Mouse (Mus musculus) neural tube, embryonic 13.5 days (tissue): ENCODE measurements around the gene Blvrb. TPM values are rescaled to one million over a fixed set of nuclear protein-coding genes. Genes with fewer than 3 reads are reported as not detected.

Source experiments
- ATAC-seq: fragments of 200-750 bp; cut with Nextera tagmentation; 2 replicates; pipeline ENCODE4 v1.8.0; 2017; ENCODE audit warnings: low read depth, mild to moderate bottlenecking, moderate TSS enrichment, moderate library complexity
- H3K27ac ChIP-seq: fragments of 300-500 bp; sonication (generic); replicated peaks from 2 replicates; pipeline ENCODE4 v1.5.1; 2015; ENCODE audit warnings: moderate library complexity, mild to moderate bottlenecking, inconsistent platforms
- H3K27me3 ChIP-seq: fragments of 300-500 bp; sonication (generic); 2 replicates; pipeline ENCODE4 v1.6.1; 2015; ENCODE audit warnings: mild to moderate bottlenecking, inconsistent platforms
- H3K36me3 ChIP-seq: fragments of 300-500 bp; sonication (generic); 2 replicates; pipeline ENCODE4 v1.6.1; 2015; ENCODE audit warnings: mild to moderate bottlenecking, inconsistent platforms
- H3K4me1 ChIP-seq: fragments of 300-500 bp; sonication (generic); replicated peaks from 2 replicates; pipeline ENCODE4 v1.6.1; 2015; ENCODE audit warnings: inconsistent platforms
- H3K4me2 ChIP-seq: fragments of 300-500 bp; sonication (generic); 2 replicates; pipeline ENCODE4 v1.6.1; 2015; ENCODE audit warnings: inconsistent platforms, mild to moderate bottlenecking, moderate library complexity
- H3K4me3 ChIP-seq: fragments of 300-500 bp; sonication (generic); 2 replicates; pipeline ENCODE4 v1.5.1; 2015; ENCODE audit warnings: mild to moderate bottlenecking, inconsistent platforms
- H3K9ac ChIP-seq: fragments of 300-500 bp; sonication (generic); 2 replicates; pipeline ENCODE4 v1.6.1; 2015; ENCODE audit warnings: moderate library complexity, mild to moderate bottlenecking, inconsistent platforms
- H3K9me3 ChIP-seq: fragments of 300-500 bp; sonication (generic); 2 replicates; pipeline ENCODE4 v1.6.1; 2016; ENCODE audit warnings: inconsistent platforms
- WGBS: fragments of 180-500 bp; shearing (Covaris S2); methylation state at CpG from one replicate; pipeline ENCODE4 v1.1.7; 2015; 5-methylcytosine and 5-hydroxymethylcytosine counted together
- polyA plus RNA-seq: library from polyadenylated mRNA; unstranded; fragments of >200 nt; fragmentation: Nextera tagmentation; extraction: Ambion mirVana; gene quantifications from 2 replicates; pipeline ENCODE4 v1.2.1, GENCODE M21; 2015

Blvrb gene
- 21.3 and 23.3 TPM in 2 replicates for polyA plus RNA-seq

DNA sequence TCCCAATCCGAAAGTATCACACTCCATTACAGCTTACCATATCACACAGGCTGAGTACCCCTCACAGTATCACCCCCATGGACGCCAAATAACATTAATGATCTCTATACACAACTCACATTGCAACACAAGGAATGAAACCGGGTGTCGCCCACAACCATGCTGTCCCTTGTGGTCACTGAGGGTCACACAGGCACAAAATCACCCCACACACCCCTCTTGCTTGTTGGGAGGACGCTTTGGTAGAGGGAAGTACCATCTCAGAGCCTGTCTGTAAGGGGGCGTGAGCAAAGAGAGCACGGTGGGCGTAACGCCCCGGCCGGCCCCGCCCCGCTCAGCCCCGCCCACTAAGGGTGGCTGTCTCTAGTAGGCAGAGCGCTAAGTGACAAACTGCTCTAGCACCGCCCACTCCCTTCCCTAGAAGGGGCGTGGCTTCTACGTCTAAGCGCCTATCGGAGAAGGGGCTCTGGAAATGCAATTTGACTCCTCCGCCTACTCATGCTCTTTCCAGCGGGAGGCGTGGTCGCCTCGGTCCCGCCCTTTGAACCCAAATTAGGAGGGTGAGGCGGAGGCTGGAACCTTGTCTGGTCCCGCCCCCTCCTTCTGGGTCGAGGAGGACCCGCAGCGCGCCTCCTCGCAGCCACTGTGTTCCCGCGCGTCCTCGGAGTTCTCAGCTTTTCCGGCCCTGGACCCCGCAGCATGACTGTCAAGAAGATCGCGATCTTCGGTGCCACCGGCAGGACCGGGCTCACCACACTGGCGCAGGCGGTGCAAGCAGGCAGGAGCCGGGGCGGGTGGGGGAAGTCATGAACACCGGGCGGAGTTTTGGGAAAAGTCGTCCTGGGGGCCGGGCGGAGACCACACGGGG, at the start of gene Blvrb, which contains the start of gene Sptbn4:
TSS of gene Blvrb (plus strand) at position 560 of the 868 bp plus-strand sequence.
TSS of gene Sptbn4 (minus strand) at position 268 of the 868 bp plus-strand sequence.
- ATAC-seq: peak; percentile 95
- Histone ChIP-seq H3K9me3 (no peaks in the 10 kb centered on the region), H3K27me3 (peaks cover 25% of the 10 kb centered on the region), H3K4me1 (peaks cover 28% of the 10 kb centered on the region), H3K9ac (peak within 1 kb of the TSS; percentile 86), H3K27ac (peak within 1 kb of the TSS; percentile 81), H3K36me3 (no peaks in the 10 kb centered on the region), H3K4me3 (peak within 1 kb of the TSS; percentile 60), H3K4me2 (peak within 1 kb of the TSS; percentile 87)
- WGBS: under 1% methylated on average over 54 of the region's 54 CpGs

DNA sequence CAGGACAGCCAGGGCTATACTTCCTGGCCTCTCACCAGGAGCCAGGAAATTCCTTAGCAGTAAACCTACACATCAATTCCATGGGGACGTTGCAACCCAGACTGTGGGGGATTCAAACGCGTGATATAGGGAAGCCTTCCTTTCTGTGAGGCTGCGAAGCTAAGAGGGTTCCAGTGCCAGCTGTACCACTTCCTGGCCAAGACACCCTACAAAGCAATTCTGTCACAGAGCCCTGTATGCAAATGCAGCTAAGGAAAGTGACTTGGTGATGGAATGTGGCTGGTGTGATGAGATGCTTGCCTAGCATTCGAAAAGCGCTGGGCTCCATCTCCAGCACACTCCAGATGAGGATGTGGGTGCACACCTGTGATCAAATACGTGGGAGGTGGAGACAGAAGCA, 47.2 kb upstream of the Blvrb start:
- no peaks in the 10 kb centered on the region for H3K36me3 ChIP-seq
- H3K27me3 ChIP-seq: peaks cover 96% of the 10 kb centered on the region
- no peak overlapping the region for H3K4me3 ChIP-seq
- H3K27ac ChIP-seq: no peak overlapping the region
- ATAC-seq: no peak
- peaks cover 14% of the 10 kb centered on the region for H3K4me1 ChIP-seq
- WGBS: 72% methylated on average over 7 of the region's 7 CpGs
- 0 out of 2 replicates have a peak, but pooled peaks cover 4% of the 10 kb centered on the region for H3K9me3 ChIP-seq
- no peak overlapping the region for H3K4me2 ChIP-seq
- H3K9ac ChIP-seq: no peak overlapping the region

DNA sequence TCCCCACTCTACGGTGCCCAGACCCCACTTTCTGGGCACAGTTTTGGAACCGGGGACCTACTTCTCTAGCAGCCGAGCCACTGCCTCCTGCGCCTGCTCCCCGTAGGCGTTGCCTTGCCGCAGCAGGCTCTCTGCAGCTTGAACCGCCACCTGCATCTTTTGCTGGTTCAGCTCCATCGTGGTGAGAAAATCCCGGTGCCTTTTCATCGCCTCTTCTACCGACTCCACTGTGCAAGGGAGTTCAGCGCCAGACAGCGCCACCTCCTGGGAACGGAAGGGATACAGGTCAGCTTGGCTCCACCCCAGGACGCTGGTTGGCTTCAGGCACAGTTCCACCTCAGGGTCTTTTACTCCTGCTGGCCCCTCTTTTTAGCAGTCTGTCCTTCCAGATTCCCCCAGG, 45.1 kb upstream of the Blvrb start:
- 0 out of 2 replicates have a peak, but pooled peaks cover 2% of the 10 kb centered on the region for H3K36me3 ChIP-seq
- no peak overlapping the region for H3K4me3 ChIP-seq
- peaks cover 97% of the 10 kb centered on the region for H3K27me3 ChIP-seq
- no peak for ATAC-seq
- no peak overlapping the region for H3K27ac ChIP-seq
- no peak overlapping the region for H3K9ac ChIP-seq
- 8% methylated on average over 16 of the region's 16 CpGs for WGBS
- no peak overlapping the region for H3K4me2 ChIP-seq
- 0 out of 2 replicates have a peak, but pooled peaks cover 4% of the 10 kb centered on the region for H3K9me3 ChIP-seq
- H3K4me1 ChIP-seq: no peaks in the 10 kb centered on the region

DNA sequence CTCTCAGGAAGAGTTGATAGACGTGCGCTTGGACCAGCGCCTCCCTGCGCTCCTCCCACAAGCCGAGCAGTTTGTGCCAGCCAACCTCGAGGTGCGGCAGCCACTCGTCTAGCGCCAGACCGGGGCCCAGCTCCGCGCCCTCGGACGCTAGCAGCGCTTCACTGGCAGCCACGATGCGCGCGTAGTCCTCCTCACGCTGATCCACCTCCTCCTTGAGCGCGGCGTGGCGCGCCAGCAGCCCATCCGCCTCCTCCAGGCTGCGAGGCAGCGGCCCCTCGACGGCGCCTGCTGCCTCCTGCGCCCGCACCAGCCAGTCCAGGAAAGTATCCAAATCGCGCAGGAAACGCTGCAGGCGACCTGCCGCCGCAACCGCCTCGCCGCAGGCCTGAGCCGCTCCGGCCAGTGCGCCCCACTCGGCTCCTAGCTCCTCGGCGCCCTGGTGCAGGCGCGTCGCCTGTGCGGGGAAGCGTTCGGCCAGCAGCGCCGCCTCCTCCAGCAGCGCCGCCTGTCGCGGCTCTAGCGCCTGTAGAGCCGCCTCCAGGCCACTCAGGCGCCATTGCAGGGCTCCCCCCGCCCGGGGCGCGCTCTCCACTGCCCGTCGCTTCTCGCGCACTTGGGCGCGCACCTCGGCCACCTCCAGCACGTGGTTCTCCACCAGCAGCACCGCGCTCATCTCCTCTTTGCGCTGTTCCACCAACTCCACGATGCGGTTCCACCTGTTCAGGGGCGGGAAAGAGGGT, 43.4 kb upstream of the Blvrb start:
- no peak overlapping the region for H3K9ac ChIP-seq
- WGBS: 7% methylated on average over 75 of the region's 81 CpGs
- ATAC-seq: no peak
- H3K4me2 ChIP-seq: peak overlapping the region; percentile 25; the same call in 1 of the 2 replicates
- 0 out of 2 replicates have a peak, but pooled peaks cover 4% of the 10 kb centered on the region for H3K9me3 ChIP-seq
- no peak overlapping the region for H3K27ac ChIP-seq
- peak overlapping the region; percentile 5; the same call in 1 of the 2 replicates for H3K4me3 ChIP-seq
- peaks cover 15% of the 10 kb centered on the region for H3K4me1 ChIP-seq
- 0 out of 2 replicates have a peak, but pooled peaks cover 2% of the 10 kb centered on the region for H3K36me3 ChIP-seq
- peaks cover 97% of the 10 kb centered on the region for H3K27me3 ChIP-seq

DNA sequence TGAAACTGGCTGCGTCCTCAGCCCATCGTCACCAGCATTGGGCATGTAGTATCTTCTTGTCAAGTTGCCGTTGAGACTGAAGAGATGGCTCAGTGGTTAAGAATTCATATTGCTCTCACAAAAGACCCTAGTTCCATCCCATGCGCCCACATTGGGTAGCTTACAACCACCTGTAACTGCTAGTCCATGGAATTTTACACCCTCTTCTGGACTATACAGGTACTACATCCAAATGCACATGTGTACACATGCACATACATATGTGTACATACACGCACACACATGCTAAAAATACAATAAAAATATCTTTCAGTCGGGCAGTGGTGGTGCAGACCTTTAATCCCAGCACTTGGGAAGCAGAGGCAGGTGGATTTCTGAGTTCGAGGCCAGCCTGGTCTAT, 41.3 kb upstream of the Blvrb start:
- H3K4me1 ChIP-seq: peaks cover 15% of the 10 kb centered on the region
- WGBS: 78% methylated on average over 7 of the region's 7 CpGs
- H3K27ac ChIP-seq: no peak overlapping the region

DNA sequence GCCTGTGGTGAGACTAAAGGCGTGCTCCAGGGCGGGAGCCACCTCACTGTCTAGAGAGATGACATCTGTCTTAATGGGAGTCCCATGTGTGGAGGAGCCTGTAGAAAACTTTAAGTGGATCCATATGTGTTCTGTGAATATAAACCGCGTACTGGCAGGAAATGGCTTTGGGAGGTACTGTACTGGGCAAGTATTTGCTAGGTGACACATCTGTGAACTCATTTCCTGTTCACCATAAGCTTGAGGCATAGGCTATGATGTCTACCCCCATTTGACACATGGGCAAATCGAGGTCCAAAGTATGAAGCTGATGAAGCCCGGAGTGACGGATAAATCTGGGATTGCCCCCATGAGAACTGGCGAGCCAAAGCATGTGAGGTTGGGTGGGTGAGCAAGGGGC, 40.0 kb upstream of the Blvrb start:
- peaks cover 91% of the 10 kb centered on the region for H3K27me3 ChIP-seq
- no peak overlapping the region for H3K9ac ChIP-seq
- ATAC-seq: no peak
- 62% methylated on average over 8 of the region's 8 CpGs for WGBS
- H3K9me3 ChIP-seq: 0 out of 2 replicates have a peak, but pooled peaks cover 11% of the 10 kb centered on the region
- H3K4me3 ChIP-seq: no peak overlapping the region; the same call in 1 of the 2 replicates
- H3K4me1 ChIP-seq: peaks cover 15% of the 10 kb centered on the region
- peak overlapping the region; percentile 67 for H3K4me2 ChIP-seq
- H3K27ac ChIP-seq: no peak overlapping the region
- H3K36me3 ChIP-seq: peaks cover 9% of the 10 kb centered on the region; the same call in 1 of the 2 replicates

More for the DNA sequence above, 41.3 kb upstream of the Blvrb start:
- no peak overlapping the region for H3K4me3 ChIP-seq
- no peak overlapping the region for H3K9ac ChIP-seq
- ATAC-seq: no peak
- H3K9me3 ChIP-seq: 0 out of 2 replicates have a peak, but pooled peaks cover 4% of the 10 kb centered on the region
- no peak overlapping the region for H3K4me2 ChIP-seq
- H3K36me3 ChIP-seq: 0 out of 2 replicates have a peak, but pooled peaks cover 2% of the 10 kb centered on the region
- peaks cover 96% of the 10 kb centered on the region for H3K27me3 ChIP-seq

DNA sequence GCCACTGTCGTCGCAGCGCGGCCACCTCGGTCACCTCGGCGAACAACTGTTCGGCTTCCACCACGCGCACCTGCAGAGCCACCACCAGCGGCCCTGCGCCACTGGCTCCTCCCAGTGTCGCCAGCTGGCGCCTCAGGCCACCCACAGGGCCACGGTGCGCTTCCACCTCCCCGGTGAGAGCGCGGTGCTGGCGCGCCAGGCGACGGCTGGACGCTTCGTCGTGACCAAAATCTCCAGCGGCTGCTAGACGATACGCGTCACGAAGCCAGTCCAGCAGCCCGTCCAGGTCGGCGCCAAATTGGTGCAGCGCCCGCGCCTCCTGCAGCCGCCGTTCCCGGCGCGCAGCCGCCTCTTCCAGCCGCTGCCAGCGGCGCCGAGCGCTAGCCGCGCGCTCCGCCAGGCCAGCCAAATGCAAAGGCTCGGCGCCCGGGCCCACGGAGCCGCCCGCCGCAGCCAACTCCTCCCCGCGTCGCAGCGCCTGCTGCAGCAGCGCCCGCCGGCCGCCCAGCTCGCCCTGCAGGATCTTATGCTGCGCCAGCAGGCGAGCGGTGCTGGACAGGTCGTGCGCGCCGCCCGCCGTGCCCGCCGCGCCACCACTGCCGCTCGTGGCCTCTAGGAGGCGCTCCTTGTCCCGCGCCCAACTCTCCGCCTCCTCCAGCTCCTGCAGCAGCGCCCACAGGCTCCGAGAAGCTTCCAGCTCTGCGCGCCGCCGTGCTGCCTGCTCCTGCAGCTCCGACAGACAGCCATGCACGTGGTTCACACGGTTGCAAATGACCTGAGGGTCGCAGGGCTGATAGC, 39.2 kb upstream of the Blvrb start:
- Histone ChIP-seq H3K27ac (no peak overlapping the region), H3K4me3 (peak overlapping the region; percentile 43), H3K4me1 (peaks cover 15% of the 10 kb centered on the region), H3K9ac (peak overlapping the region; percentile 60), H3K36me3 (peaks cover 9% of the 10 kb centered on the region; the same call in 1 of the 2 replicates), H3K9me3 (0 out of 2 replicates have a peak, but pooled peaks cover 7% of the 10 kb centered on the region), H3K4me2 (peak overlapping the region; percentile 67), H3K27me3 (peaks cover 85% of the 10 kb centered on the region)
- WGBS: under 1% methylated on average over 95 of the region's 96 CpGs
- ATAC-seq: peak; percentile 62

DNA sequence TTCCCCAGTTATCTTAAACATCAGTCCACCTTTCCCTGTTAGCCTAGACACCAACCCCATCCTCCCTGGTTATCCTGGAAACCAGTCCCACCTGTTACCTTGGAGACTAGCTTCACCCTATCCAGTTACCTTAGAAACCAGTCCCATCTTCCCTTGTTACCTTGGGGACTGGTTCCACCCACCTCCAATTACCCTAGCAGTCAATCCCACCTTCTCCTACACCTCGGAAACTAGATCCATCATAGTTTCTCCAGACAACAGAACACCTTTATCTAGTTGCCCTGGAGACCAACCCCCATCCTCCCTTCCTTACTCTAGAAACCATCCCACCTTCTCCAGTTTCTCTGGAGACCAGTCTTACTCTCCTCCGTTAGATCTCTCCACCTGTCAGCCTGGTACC, 30.6 kb upstream of the Blvrb start:
- H3K4me3 ChIP-seq: no peak overlapping the region
- no peak overlapping the region for H3K9ac ChIP-seq
- no peak overlapping the region for H3K27ac ChIP-seq
- no peak for ATAC-seq
- H3K4me1 ChIP-seq: no peaks in the 10 kb centered on the region
- no peak overlapping the region for H3K4me2 ChIP-seq
- peaks cover 8% of the 10 kb centered on the region; the same call in 1 of the 2 replicates for H3K36me3 ChIP-seq
- 0 out of 2 replicates have a peak, but pooled peaks cover 4% of the 10 kb centered on the region for H3K9me3 ChIP-seq
- H3K27me3 ChIP-seq: peaks cover 15% of the 10 kb centered on the region
- 74% methylated on average over 2 of the region's 2 CpGs for WGBS

DNA sequence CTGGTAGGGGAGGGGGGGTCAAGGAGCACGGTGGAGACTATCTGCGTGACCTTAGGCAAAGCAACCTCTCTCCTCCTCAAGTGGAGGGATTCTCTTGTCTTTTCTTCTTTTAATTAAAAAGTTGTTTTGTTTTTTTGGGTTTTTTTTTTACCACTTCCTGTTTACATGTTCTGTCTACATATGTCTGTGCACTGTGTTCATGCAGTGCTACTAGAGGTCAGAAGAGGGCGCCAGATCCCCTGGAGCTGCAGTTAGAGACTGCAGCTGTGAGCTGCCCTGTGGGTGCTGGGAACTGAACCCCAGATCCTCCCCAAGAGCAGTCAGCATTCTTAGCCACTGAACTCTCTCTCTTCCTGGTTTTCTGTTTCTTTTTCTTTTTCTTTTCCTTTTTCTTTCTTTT, 28.7 kb upstream of the Blvrb start:
- WGBS: 72% methylated on average over 3 of the region's 3 CpGs
- Histone ChIP-seq H3K4me2 (no peak overlapping the region), H3K4me1 (no peaks in the 10 kb centered on the region), H3K27me3 (peaks cover 8% of the 10 kb centered on the region), H3K4me3 (no peak overlapping the region), H3K9ac (no peak overlapping the region), H3K9me3 (no peaks in the 10 kb centered on the region), H3K27ac (no peak overlapping the region), H3K36me3 (peaks cover 19% of the 10 kb centered on the region)
- ATAC-seq: no peak

DNA sequence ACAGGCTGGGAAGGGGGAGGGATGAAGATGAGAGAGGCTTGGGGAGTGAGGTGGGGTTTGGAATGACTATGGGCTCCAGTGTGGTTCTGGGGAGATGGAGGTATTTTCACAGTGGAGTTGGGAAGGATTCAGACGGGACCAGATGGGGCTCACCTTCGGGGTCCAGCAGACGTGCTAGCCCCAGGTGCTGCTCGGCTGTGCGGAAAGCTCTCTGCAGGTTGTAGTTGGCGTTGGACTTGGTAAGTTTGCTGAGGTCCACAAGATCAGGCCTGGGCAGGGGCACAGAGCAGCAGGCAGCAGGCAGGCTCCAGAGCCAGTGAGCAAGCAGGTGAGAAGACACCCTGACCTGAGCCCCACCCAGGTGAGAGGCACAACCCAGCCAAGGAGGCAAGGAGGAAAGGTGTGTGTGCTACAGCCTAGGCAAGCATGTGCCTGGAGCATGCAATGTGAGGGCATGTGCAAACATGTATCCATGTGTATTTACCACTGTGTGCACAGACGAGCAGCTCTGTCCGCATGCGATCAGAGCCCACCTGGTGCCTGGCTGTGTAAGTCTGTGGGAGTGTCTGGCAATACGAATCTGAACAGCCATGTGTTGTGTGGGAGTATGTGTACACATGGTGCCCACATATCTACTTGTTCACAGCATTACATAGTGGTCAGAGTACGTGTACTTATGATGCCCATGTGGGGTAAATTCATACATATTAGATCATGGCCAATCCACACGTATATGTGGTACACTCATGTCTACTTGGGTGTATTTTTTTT, 24.0 kb upstream of the Blvrb start:
- no peak overlapping the region for H3K27ac ChIP-seq
- H3K9me3 ChIP-seq: 0 out of 2 replicates have a peak, but pooled peaks cover 3% of the 10 kb centered on the region
- H3K4me3 ChIP-seq: no peak overlapping the region
- ATAC-seq: no peak
- H3K27me3 ChIP-seq: peaks cover 7% of the 10 kb centered on the region; the same call in 1 of the 2 replicates
- no peak overlapping the region for H3K4me2 ChIP-seq
- H3K36me3 ChIP-seq: peaks cover 30% of the 10 kb centered on the region; the same call in 1 of the 2 replicates
- H3K9ac ChIP-seq: no peak overlapping the region
- WGBS: 84% methylated on average over 12 of the region's 12 CpGs
- no peaks in the 10 kb centered on the region for H3K4me1 ChIP-seq
